Mouse (Mus musculus) embryo, embryonic 11 days (tissue): ENCODE results near the gene Rps6ka5.

Experiments used
- DNase-seq: peaks from one replicate; pipeline ENCODE4 v3.0.0-alpha.2; 2015

Gene Rps6ka5

GRCm38 (mm10) chr12:100724606-100725457 is 2.0 kb downstream of the Rps6ka5 start:
- DNase-seq: peak; percentile 100

DNA sequence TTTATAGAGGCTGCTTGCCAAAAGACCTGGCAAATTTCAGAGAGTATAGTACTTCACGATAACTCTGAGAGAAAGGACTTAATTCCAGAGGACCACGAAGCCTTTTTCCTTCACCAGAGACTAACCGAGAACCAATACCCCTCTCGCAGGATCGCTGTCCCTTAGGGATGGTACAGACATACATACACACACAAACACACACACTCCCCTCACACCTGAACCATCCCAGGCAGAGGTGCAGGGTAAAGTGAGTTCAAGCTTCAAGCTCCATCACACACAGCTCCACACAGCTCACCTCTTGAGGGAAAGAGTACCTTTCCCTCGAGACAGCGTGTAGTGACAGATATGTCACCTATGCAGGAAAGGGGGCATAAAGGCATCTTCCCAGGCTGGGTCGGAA is 2.6 kb downstream of the Rps6ka5 start:
- no peak for DNase-seq

GRCm38 (mm10) chr12:100720801-100721200 is 6.0 kb downstream of the Rps6ka5 start:
- DNase-seq: no peak

DNA sequence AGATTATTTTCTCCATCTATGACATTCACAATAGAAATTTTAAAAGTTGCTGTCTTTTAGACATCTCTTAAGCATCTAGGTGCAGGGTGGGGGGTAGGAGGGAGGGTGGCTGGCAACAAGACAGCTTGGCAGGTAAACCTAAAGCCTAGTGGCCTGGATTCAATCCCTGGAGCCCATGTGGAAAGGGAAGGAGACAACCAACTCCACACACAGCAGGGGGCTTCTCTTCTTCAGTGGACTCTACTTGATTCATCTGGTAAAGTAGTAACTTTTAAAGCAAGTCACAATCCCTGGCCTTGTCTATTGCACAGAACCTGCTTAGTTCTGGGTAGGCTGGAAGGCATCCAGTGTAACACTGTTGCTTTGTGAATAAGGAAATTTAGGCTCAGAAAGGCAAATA is 9.3 kb downstream of the Rps6ka5 start:
- DNase-seq: no peak

DNA sequence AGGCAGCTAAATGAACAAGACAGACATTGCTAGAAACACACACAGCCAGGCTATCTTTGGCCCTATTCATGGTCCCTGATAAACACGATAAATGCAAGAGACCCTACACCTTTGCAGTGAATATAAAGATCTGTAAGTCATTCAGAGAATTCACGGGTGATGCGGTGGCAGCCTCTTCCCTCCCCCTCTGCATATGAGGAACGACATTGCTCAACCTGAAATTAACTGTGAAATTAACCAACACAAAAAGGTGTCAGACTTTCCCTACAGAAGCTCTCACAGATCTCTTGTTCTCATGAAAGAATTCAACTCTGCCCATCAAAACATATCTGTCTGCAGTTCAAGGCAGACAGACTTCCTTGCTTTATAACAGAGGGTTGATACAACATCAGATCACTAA is 9.8 kb downstream of the Rps6ka5 start:
- no peak for DNase-seq

DNA sequence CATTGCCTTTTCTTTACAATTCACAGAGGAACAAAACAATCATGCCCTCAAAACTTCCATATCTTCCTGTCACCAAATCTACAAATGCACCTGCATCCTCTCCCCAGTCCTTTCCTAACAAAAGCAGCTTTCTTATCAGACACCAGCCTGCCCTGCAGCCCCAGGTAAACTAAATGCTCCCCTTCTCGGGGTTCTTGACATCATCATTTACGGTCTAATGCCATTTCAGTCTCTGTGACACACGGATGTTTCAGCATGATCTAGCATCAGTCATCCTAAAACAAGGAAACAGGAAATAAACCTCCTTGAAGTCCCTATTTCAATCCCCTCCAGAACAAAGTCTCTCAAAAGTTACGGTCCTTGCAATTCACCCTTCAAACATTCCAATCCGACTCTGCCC is 15.0 kb downstream of the Rps6ka5 start:
- no peak for DNase-seq

GRCm38 (mm10) chr12:100711116-100711691 is 15.6 kb downstream of the Rps6ka5 start:
- DNase-seq: no peak

- no peak for DNase-seq
These were observed 16.4 kb downstream of the Rps6ka5 start for GRCm38 (mm10) chr12:100710432-100710831.

DNA sequence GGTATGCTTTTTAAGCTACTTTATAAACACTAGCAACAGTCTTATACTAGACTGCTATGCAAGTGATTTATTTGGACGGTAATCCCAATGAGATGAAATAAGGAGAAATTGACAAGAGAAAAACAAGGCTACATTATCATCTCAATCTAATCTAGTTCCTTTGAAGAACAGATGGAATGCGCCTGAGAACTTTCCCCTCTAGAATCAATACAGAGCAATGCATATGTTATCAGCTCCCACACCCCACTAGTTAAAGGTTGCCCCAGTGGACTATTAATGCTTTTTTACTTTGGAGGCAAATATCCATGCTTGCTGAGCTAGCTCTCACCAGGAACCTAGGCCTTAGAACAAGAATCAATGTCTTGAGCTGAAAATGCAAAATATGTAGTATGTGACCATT is 19.5 kb downstream of the Rps6ka5 start:
- DNase-seq: no peak

- DNase-seq: no peak
These were observed 21.6 kb downstream of the Rps6ka5 start for GRCm38 (mm10) chr12:100705057-100705722.

DNA sequence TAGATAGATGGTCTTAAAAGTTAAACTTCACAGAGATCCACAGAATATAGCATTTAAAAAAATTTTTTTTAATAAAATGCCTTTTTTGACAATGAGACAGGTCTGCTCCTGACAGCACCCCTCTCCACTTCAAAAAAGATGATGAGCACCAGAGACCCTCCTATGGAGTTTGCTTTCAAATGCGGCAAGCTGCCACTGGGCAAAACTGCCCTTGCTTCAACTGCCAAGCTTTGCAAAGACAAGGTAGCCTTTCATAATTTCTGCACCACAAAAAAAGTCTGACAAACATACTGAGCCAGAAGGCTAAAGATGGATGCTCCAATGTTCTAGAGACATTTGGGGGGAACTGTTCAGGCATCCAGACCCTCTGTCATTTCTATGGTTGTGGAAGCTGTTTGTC is 28.8 kb downstream of the Rps6ka5 start:
- DNase-seq: no peak

DNA sequence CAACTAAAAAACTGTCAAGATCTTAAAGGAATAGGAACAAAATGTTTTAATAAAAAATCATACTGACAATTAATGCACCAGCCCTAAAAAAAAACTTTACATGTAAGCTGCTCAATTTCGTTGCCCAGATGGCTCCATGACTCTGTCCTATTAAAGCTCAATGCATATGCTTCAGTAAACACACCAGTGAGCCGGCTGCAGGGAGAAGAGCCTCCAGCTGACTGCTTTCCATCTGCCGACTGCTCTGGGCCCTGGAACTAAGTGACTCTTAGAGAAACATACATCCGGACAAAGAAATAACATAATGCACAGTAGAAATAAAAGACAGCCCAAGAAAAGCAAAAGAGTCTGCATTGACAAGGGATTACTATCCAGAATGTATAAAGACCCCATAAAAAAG is 30.2 kb downstream of the Rps6ka5 start:
- peak; percentile 29 for DNase-seq

GRCm38 (mm10) chr12:100695252-100695651 is 31.5 kb downstream of the Rps6ka5 start:
- DNase-seq: no peak

DNA sequence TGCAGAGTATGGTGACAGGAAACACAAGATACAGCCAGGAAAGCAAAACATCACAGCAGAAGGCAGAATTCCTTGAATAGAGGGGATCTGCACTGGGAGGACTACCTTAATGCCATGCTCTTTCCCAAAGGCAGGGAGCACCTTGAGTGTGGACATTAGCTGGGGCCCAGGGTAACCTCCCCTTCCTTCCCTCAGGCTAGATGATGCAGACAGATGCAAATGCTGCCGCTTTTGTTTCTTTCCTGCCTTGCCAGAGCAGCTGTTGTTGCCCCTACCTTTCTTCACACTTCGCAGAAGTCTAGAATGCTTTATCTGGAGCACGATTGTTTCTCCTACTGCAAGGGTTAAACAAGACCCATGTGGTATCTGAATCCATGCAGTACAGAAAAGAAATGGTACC is 34.6 kb downstream of the Rps6ka5 start:
- DNase-seq: no peak

- DNase-seq: no peak
These were observed 36.3 kb downstream of the Rps6ka5 start for GRCm38 (mm10) chr12:100690444-100690843.

DNA sequence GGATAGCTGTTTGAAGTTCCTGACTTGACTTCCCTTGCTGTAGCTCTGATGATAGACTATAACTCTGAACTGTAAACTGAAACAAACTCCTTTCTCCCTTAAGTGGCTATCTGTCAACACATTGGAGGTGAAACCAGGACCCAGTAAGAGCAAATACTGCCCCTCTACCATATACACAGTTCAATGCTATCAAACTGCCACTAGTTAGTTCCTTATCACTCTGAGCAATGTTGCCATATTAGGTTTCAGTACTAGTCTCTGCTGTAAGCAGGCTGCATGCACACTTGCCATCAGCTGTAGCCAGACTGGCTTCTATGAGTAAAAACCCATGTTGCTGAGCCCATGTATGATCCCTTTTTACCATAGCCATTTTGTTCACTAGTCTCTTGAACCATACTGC is 38.6 kb downstream of the Rps6ka5 start:
- no peak for DNase-seq

GRCm38 (mm10) chr12:100687001-100687400 is 39.8 kb downstream of the Rps6ka5 start:
- DNase-seq: no peak

- DNase-seq: no peak
These were observed 45.0 kb downstream of the Rps6ka5 start for GRCm38 (mm10) chr12:100681752-100682151.

DNA sequence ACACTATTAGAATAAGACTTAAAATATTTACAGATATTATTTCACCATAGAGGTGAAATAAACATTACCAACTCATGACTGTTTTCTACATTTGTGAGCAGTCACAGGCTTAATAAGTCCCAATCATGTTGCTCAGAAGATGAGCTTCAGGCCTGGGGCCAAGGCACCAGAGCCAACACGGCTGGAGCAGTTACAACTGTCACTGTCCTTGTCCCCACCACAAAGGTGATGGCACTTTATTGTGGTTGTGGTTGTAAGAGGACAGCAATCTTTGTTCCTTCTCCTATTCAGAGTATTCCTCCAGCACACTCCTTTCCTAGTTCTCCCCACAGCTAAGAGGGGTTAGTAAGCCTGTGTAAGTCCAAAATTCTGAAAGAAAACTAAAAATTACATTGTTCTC is 45.5 kb downstream of the Rps6ka5 start:
- no peak for DNase-seq

GRCm38 (mm10) chr12:100680676-100681075 is 46.1 kb downstream of the Rps6ka5 start:
- no peak for DNase-seq

DNA sequence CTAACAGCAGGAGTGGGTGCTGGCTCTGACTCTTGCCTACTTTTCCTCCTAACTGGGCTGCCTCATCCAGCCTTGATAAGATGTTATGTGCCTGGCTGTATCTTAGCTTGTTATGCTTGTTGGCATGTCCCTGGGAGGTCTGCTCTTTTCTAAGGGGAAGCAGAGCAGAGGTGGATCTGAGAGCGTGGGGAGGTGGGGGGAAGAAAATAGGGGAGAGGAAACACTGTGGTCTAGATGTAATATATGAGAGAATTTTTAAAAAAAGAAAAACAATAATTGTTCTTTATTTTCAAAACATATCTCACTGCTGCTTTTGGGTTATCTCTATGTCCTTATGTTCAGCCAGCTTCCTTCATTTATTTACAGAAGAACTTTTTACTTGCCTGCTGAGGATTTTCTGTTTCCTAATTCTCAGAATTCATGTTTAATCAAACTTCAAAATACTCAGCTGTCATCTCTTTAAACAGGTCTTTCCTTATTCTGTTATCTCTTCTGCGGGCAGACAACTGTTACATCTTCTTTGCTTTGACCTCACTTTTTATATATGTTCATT is 56.1 kb downstream of the Rps6ka5 start:
- no peak for DNase-seq

DNA sequence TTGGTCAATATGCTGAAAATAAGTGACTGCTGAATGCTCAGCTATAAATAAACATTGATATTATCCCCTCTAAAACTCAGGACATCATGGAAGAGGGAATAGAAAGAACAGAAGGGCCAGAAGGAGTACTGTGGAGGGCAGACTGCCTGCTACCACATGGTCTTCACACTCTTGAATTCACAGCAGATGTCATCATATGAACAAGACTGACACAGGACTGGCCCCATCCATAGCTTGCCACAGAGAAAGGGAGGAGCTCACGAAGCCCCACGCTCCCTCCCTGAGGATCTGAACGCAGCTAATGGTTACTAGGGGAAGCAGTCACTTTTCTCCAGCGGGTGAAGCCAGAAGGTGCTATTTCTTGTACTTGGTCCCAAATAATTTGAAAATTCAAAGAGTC is 61.5 kb downstream of the Rps6ka5 start:
- no peak for DNase-seq

- no peak for DNase-seq
These were observed 66.7 kb downstream of the Rps6ka5 start for GRCm38 (mm10) chr12:100660076-100660475.

GRCm38 (mm10) chr12:100655972-100656371 is 70.8 kb downstream of the Rps6ka5 start:
- no peak for DNase-seq
